Mouse (Mus musculus) liver, embryonic 11.5 days (tissue): ENCODE results near the gene AU021092. TPM values are rescaled to one million over a fixed set of nuclear protein-coding genes. Genes with fewer than 3 reads are reported as not detected.

ENCODE experiments used
- ATAC-seq: fragments of 200-750 bp; cut with Nextera tagmentation; replicated peaks from 2 replicates; pipeline ENCODE4 v1.8.0; 2017; ENCODE audit warnings: moderate number of reproducible peaks, mild to moderate bottlenecking, moderate TSS enrichment, moderate library complexity; ENCODE audit not compliant: low FRiP score
- DNase-seq: peaks from one replicate; pipeline ENCODE4 v3.0.0-alpha.2; 2017; ENCODE audit warnings: low spot score
- H3K27ac ChIP-seq: fragments of 300-500 bp; sonication (generic); 2 replicates; pipeline ENCODE4 v1.5.1; 2014; ENCODE audit warnings: mild to moderate bottlenecking, low read depth, low read length, control low read depth
- H3K27me3 ChIP-seq: fragments of 300-500 bp; sonication (generic); replicated peaks from 2 replicates; pipeline ENCODE4 v1.6.1; 2014; ENCODE audit warnings: low read length, mixed read lengths; ENCODE audit not compliant: control insufficient read depth, insufficient read depth
- H3K36me3 ChIP-seq: fragments of 300-500 bp; sonication (generic); 2 replicates; pipeline ENCODE4 v1.6.1; 2014; ENCODE audit warnings: mild to moderate bottlenecking, low read length, moderate library complexity, mixed read lengths; ENCODE audit not compliant: control insufficient read depth, insufficient read depth
- H3K4me1 ChIP-seq: fragments of 300-500 bp; sonication (generic); replicated peaks from 2 replicates; pipeline ENCODE4 v1.6.1; 2014; ENCODE audit warnings: low read length, mixed read lengths; ENCODE audit not compliant: control insufficient read depth, insufficient read depth
- H3K4me2 ChIP-seq: fragments of 300-500 bp; sonication (generic); 2 replicates; pipeline ENCODE4 v1.6.1; 2014; ENCODE audit warnings: mild to moderate bottlenecking, control low read depth, moderate library complexity
- H3K4me3 ChIP-seq: fragments of 300-500 bp; sonication (generic); 2 replicates; pipeline ENCODE4 v1.5.1; 2014; ENCODE audit warnings: low read depth, low read length, control low read depth
- H3K9ac ChIP-seq: fragments of 300-500 bp; sonication (generic); 2 replicates; pipeline ENCODE4 v1.6.1; 2014; ENCODE audit warnings: low read depth, low read length, control low read depth
- H3K9me3 ChIP-seq: fragments of 300-500 bp; sonication (generic); 2 replicates; pipeline ENCODE4 v1.6.1; 2016; ENCODE audit warnings: low read length, inconsistent platforms, mixed read lengths; ENCODE audit not compliant: control insufficient read depth
- WGBS: fragments of 180-500 bp; shearing (Covaris S2); extraction: QIAGEN DNeasy Blood & Tissue Kit; methylation state at CpG from one replicate; pipeline ENCODE4 v1.1.7; 2014; 5-methylcytosine and 5-hydroxymethylcytosine counted together
- microRNA-seq: library from miRNA; unstranded; fragments of <30 nt; microRNA quantifications from one replicate; pipeline ENCODE4, GENCODE M21; 2017; ENCODE audit warnings: borderline number of aligned reads
- polyA plus RNA-seq: library from polyadenylated mRNA; unstranded; fragments of >200 nt; fragmentation: Nextera tagmentation; extraction: Ambion mirVana; gene quantifications from 2 replicates; pipeline ENCODE4 v1.2.1, GENCODE M21; 2014

The AU021092 gene
- polyA plus RNA-seq, 1 experiment from 2014 or later = 0.27 TPM

DNA sequence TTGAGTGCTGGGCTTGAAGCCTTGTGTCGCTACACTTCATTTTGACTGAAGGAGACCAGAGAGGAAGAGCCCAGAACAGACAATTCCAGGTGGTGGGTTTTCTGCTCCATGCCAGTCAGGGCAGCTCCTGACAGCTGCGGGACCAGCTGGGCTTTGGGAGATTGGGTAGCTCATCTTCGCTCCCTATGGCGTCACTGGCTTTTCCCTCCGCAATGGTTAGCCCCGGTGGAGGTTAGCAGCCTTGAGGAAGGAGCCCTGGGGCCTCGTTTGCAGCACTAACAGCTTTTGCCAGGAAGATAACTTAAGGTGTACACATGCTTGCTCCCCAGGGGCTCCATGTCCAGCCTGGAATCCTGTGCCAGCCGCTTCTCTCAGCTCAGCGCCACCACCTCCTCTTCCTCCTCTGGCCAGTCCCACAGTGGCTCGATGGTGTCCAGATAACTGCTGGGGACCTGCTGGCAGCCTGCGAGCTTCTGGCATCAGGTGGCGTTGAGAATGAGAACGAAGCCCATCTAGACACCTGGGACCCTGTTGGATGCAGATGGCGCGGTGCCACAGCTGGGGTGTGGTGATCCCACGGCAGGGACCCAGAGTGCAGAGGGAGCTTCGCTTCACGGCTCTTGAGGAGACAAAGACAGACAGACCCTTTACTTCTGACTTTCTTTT is 38.7 kb downstream of the AU021092 start:
- ATAC-seq = no peak
- H3K9me3 ChIP-seq = no peaks in the 10 kb centered on the region
- no peak for DNase-seq
- no peak overlapping the region for H3K9ac ChIP-seq
- H3K4me1 ChIP-seq = no peaks in the 10 kb centered on the region
- no peaks in the 10 kb centered on the region for H3K36me3 ChIP-seq
- H3K27me3 ChIP-seq = 0 out of 2 replicates have a peak, but pooled peaks cover 2% of the 10 kb centered on the region
- H3K4me2 ChIP-seq = no peak overlapping the region
- no peak overlapping the region for H3K4me3 ChIP-seq
- H3K27ac ChIP-seq = no peak overlapping the region
- 78% methylated on average over 18 of the region's 18 CpGs for WGBS

- no peak overlapping the region for H3K9ac ChIP-seq
- WGBS = 86% methylated on average over 6 of the region's 6 CpGs
- H3K4me3 ChIP-seq = no peak overlapping the region
- DNase-seq (no peak), ATAC-seq (no peak)
- H3K4me2 ChIP-seq = no peak overlapping the region
- H3K27me3 ChIP-seq = no peaks in the 10 kb centered on the region
- H3K27ac ChIP-seq = no peak overlapping the region
- no peaks in the 10 kb centered on the region for H3K4me1 ChIP-seq
- H3K36me3 ChIP-seq = no peaks in the 10 kb centered on the region
- H3K9me3 ChIP-seq = no peaks in the 10 kb centered on the region
Observed at GRCm38 (mm10) chr16:5172636-5173035, 49.5 kb downstream of the AU021092 start.

DNA sequence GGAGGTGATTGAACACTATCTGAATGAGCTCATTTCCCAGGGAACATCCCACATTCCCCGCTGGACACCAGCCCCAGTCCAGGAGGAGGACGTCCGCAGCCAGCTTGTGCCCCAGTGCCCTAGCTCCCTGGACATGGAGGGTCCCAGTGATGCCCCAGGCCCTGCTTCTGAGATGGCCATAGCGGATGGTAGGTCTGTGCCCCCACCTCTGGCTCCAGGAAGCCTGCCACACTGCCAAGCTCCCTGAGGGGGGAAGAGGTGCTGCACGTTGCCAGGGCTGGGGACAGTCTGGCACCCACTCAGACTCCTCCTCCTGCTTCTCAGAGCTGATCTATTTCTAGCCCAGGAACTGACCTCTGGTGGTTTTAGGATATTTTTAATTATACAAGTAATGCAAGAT is 53.3 kb downstream of the AU021092 start:
- 68% methylated on average over 5 of the region's 5 CpGs for WGBS
- Histone ChIP-seq H3K27ac (no peak overlapping the region), H3K36me3 (no peaks in the 10 kb centered on the region), H3K9me3 (no peaks in the 10 kb centered on the region), H3K4me1 (no peaks in the 10 kb centered on the region), H3K27me3 (no peaks in the 10 kb centered on the region), H3K9ac (no peak overlapping the region), H3K4me3 (no peak overlapping the region), H3K4me2 (no peak overlapping the region)
- ATAC-seq (no peak), DNase-seq (no peak)

DNA sequence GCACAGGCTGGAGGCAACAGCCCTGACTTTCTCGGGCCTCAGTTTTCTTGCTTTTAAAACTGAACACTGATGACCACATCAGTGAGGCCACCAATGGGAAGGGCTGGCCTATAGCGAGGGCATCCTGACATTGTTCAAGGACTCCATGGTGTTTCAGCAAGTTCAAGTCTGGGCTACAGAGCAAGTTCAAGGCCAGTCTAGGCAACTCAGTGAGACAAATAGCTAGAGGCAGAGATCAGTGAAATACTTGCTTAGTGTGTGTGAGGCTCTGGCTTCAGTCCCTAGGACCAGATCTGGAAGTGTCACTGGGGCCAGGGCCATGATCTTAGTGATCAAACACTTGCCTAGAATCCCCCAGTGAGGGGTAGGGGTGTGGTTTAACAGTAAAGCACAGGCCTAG is 54.1 kb downstream of the AU021092 start:
- no peaks in the 10 kb centered on the region for H3K4me1 ChIP-seq
- no peak overlapping the region for H3K4me2 ChIP-seq
- no peaks in the 10 kb centered on the region for H3K9me3 ChIP-seq
- WGBS = 79% methylated on average over 2 of the region's 2 CpGs
- H3K36me3 ChIP-seq = no peaks in the 10 kb centered on the region
- no peak for DNase-seq
- H3K4me3 ChIP-seq = no peak overlapping the region
- H3K9ac ChIP-seq = no peak overlapping the region
- no peak for ATAC-seq
- H3K27ac ChIP-seq = no peak overlapping the region
- H3K27me3 ChIP-seq = no peaks in the 10 kb centered on the region

DNA sequence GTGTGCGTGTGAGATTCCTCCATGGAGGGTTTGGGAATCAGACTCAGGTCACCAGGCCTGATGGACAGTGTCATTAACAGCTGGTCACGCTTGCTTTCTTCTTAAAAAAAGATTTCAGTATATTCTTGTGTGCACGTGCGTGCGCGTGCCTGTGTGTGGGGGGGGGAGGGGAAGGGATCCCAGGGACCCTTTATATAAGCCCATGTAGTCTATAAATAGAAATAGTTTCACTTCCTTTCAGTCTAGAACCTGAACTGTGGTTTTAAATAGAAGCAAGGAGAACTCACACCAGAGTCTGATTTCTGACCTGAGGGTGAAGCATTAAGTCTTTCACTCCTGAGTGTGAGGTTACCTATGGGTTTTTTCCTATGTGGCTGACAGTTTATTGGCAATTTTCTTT is 57.8 kb downstream of the AU021092 start:
- H3K27ac ChIP-seq = no peak overlapping the region

More for the DNA sequence above, 57.8 kb downstream of the AU021092 start:
- ATAC-seq = no peak
- Histone ChIP-seq H3K4me3 (no peak overlapping the region), H3K9ac (no peak overlapping the region), H3K9me3 (no peaks in the 10 kb centered on the region), H3K4me1 (no peaks in the 10 kb centered on the region), H3K4me2 (no peak overlapping the region), H3K27me3 (no peaks in the 10 kb centered on the region), H3K36me3 (no peaks in the 10 kb centered on the region)
- WGBS = 75% methylated on average over 6 of the region's 6 CpGs
- DNase-seq = no peak

Small RNA genes within 50 kb of the gene (microRNA-seq; reads per million reads assigned to microRNA genes)
- gene Gm23689 (not detected), gene Gm26095 (not detected), gene Mir6364 (not detected)

Other genes starting within 250 kb of the AU021092 start
- not detected in 2 replicates for gene Sept12, start 224.4 kb downstream of the AU021092 start, polyA plus RNA-seq
- gene Smim22, start 215.0 kb downstream of the AU021092 start, polyA plus RNA-seq = 4.3 and 4.8 TPM in 2 replicates
- 65.2 and 65.9 TPM in 2 replicates for gene Rogdi, start 208.7 kb downstream of the AU021092 start, polyA plus RNA-seq
- gene Glyr1, start 172.4 kb downstream of the AU021092 start, polyA plus RNA-seq = 84.8 and 96.2 TPM in 2 replicates
- 17.2 and 19.2 TPM in 2 replicates for gene Ubn1, start 172.2 kb downstream of the AU021092 start, polyA plus RNA-seq
- gene Ppl, start 89.9 kb downstream of the AU021092 start, polyA plus RNA-seq = 0.83 and 1.1 TPM in 2 replicates
- gene Sec14l5, start 75.2 kb downstream of the AU021092 start, polyA plus RNA-seq = not detected in 2 replicates
- 29.2 and 30.0 TPM in 2 replicates for gene Nagpa, start 18.3 kb downstream of the AU021092 start, polyA plus RNA-seq
- gene Alg1, start 11.3 kb upstream of the AU021092 start, polyA plus RNA-seq = 25.8 and 31.5 TPM in 2 replicates
- gene Eef2kmt, start 33.7 kb upstream of the AU021092 start, polyA plus RNA-seq = 31.5 and 31.6 TPM in 2 replicates